Mouse (Mus musculus) B cell, adult 2 months (primary cell): ENCODE data around the gene Mettl7a3.
"Not testable (repeated sequence)": the region's sequence is repeated elsewhere in the genome, so short reads cannot be mapped to it uniquely, and the experiment has no call there.

Experiments used
- DNase-seq, 2 experiments: peaks; one replicate each; pipeline ENCODE4 v3.0.0; 2022

Gene Mettl7a3

GRCm38 (mm10) chr15:100334629-100335028 is at the start of gene Mettl7a3:
Mettl7a3 (plus strand) TSS chr15:100334929.
- no peak for DNase-seq

- DNase-seq: no peak
These were observed 45.7 kb upstream of the Mettl7a3 start for GRCm38 (mm10) chr15:100288980-100289379.

- DNase-seq: no peak
These were observed 43.9 kb upstream of the Mettl7a3 start for GRCm38 (mm10) chr15:100290858-100291257.

- no peak for DNase-seq
These were observed 42.4 kb upstream of the Mettl7a3 start for GRCm38 (mm10) chr15:100292326-100292725.

- no peak for DNase-seq
These were observed 36.9 kb upstream of the Mettl7a3 start for GRCm38 (mm10) chr15:100297856-100298255.

- no peak for DNase-seq
These were observed 34.2 kb upstream of the Mettl7a3 start for GRCm38 (mm10) chr15:100300499-100300898.

GRCm38 (mm10) chr15:100301556-100301955 is 33.2 kb upstream of the Mettl7a3 start:
- no peak for DNase-seq

- no peak for DNase-seq
These were observed 31.2 kb upstream of the Mettl7a3 start for GRCm38 (mm10) chr15:100303428-100304018.

GRCm38 (mm10) chr15:100304019-100304991 is 30.4 kb upstream of the Mettl7a3 start, which contains the start of gene Mettl7a1:
Mettl7a1 (plus strand) TSS chr15:100304140.
- peak; percentile 61 to 65 for DNase-seq

GRCm38 (mm10) chr15:100306201-100306600 is 28.5 kb upstream of the Mettl7a3 start:
- DNase-seq: no peak

GRCm38 (mm10) chr15:100307438-100308096 is 27.2 kb upstream of the Mettl7a3 start:
- DNase-seq: peak; percentile 48 to 54

GRCm38 (mm10) chr15:100312346-100312745 is 22.4 kb upstream of the Mettl7a3 start:
- no peak for DNase-seq

GRCm38 (mm10) chr15:100314448-100315145 is 20.1 kb upstream of the Mettl7a3 start:
- DNase-seq: no peak

GRCm38 (mm10) chr15:100318014-100318671 is 16.6 kb upstream of the Mettl7a3 start:
- not testable (repeated sequence) for DNase-seq

- DNase-seq: no peak
These were observed 14.8 kb upstream of the Mettl7a3 start for GRCm38 (mm10) chr15:100319884-100320283.

- DNase-seq: no peak
These were observed 14.3 kb upstream of the Mettl7a3 start for GRCm38 (mm10) chr15:100320295-100320905.

GRCm38 (mm10) chr15:100321134-100321533 is 13.6 kb upstream of the Mettl7a3 start:
- peak in 1 of 2 experiments; percentile 13 for DNase-seq

- DNase-seq: no peak
These were observed 10.6 kb upstream of the Mettl7a3 start for GRCm38 (mm10) chr15:100324021-100324591.

GRCm38 (mm10) chr15:100325235-100325634 is 9.5 kb upstream of the Mettl7a3 start:
- no peak for DNase-seq

GRCm38 (mm10) chr15:100328089-100328488 is 6.6 kb upstream of the Mettl7a3 start:
- DNase-seq: peak in 1 of 2 experiments; percentile 7

- DNase-seq: not testable (repeated sequence)
These were observed 5.4 kb upstream of the Mettl7a3 start for GRCm38 (mm10) chr15:100329336-100329735.
